Mouse (Mus musculus) G1E (cell line): ENCODE results near the gene Itga11. TPM values are rescaled to one million over a fixed set of nuclear protein-coding genes. Genes with fewer than 3 reads are reported as not detected.

Experiments
- ATAC-seq: 2 replicates; pipeline ENCODE4 v1.8.0; 2016; ENCODE audit warnings: mild to moderate bottlenecking; ENCODE audit not compliant: insufficient number of reproducible peaks, poor library complexity, low FRiP score, severe bottlenecking; ENCODE audit errors: extremely low read depth
- DNase-seq: peaks from one replicate; pipeline ENCODE4 v3.0.0; 2012; ENCODE audit warnings: low spot score
- H3K27me3 ChIP-seq: 2 replicates; pipeline ENCODE4 v1.6.1; 2012; ENCODE audit warnings: mild to moderate bottlenecking, low read length, inconsistent platforms; ENCODE audit not compliant: insufficient read depth
- H3K36me3 ChIP-seq: replicated peaks from 2 replicates; pipeline ENCODE3; 2012; ENCODE audit warnings: mild to moderate bottlenecking, inconsistent platforms
- H3K4me1 ChIP-seq: 2 replicates; pipeline ENCODE4 v1.6.1; 2012; ENCODE audit warnings: low read depth, low read length, inconsistent platforms, mixed read lengths; ENCODE audit not compliant: insufficient read depth
- H3K4me3 ChIP-seq: 2 replicates; pipeline ENCODE4 v1.5.1; 2012; ENCODE audit warnings: low read depth, mild to moderate bottlenecking, inconsistent platforms, low read length, moderate library complexity, mixed read lengths
- H3K9me3 ChIP-seq: replicated peaks from 2 replicates; pipeline ENCODE4 v1.6.1; 2012; ENCODE audit warnings: inconsistent platforms
- CTCF ChIP-seq: IDR thresholded peaks from 2 replicates; pipeline ENCODE4 v1.5.1; 2012; ENCODE audit warnings: low read depth, low read length, inconsistent platforms, mixed read lengths
- GATA1 ChIP-seq: IDR thresholded peaks from 2 replicates; pipeline ENCODE4 v1.6.1; 2012; ENCODE audit warnings: borderline replicate concordance, low read length, inconsistent platforms, mixed read lengths
- GATA2 ChIP-seq: IDR thresholded peaks from 2 replicates; pipeline ENCODE4 v1.6.1; 2012; ENCODE audit warnings: low read depth, low read length, inconsistent platforms, borderline replicate concordance
- POLR2AphosphoS5 ChIP-seq: IDR thresholded peaks from 2 replicates; pipeline ENCODE4 v1.6.1; 2012; ENCODE audit warnings: low read depth, low read length, inconsistent platforms; ENCODE audit not compliant: insufficient replicate concordance
- TAL1 ChIP-seq: conservative IDR thresholded peaks from 2 replicates; pipeline ENCODE4 v1.6.1; 2012; ENCODE audit warnings: low read depth, low read length, inconsistent platforms, mixed read lengths
- polyA plus RNA-seq: library from polyadenylated mRNA; stranded (reverse); fragments of >175 nt; gene quantifications from 2 replicates; pipeline ENCODE4 v1.2.3, GENCODE M21; 2012
- total RNA-seq, 2 experiments: library from RNA; stranded (forward) in 1 of 2; stranded (reverse) in 1 of 2; fragments of 200-1000 nt in 1 of 2; fragments of >200 nt in 1 of 2; fragmentation: Nextera tagmentation in 1 of 2; gene quantifications; 2 replicates each; pipeline ENCODE4 v1.2.3; 2014 to 2017

Itga11 gene
- total and polyA plus RNA-seq, 3 experiments = not detected

GRCm38 (mm10) chr9:62696799-62697198, 19.2 kb downstream of the Itga11 start:
- H3K4me3 ChIP-seq = no peak overlapping the region
- ATAC-seq (no peak), DNase-seq (no peak)
- no peaks in the 10 kb centered on the region for H3K36me3 ChIP-seq
- no peaks in the 10 kb centered on the region; the same call in none of the 2 replicates for H3K27me3 ChIP-seq
- no peak for TF ChIP-seq GATA2
- TF ChIP-seq CTCF = no peak
- no peak for TF ChIP-seq GATA1
- no peak for TF ChIP-seq TAL1
- no peak for TF ChIP-seq POLR2AphosphoS5
- no peaks in the 10 kb centered on the region for H3K4me1 ChIP-seq
- H3K9me3 ChIP-seq = no peaks in the 10 kb centered on the region

- H3K4me3 ChIP-seq = no peak overlapping the region
- H3K9me3 ChIP-seq = no peaks in the 10 kb centered on the region
- no peak for ATAC-seq
- H3K4me1 ChIP-seq = no peaks in the 10 kb centered on the region
- no peaks in the 10 kb centered on the region for H3K36me3 ChIP-seq
- TF ChIP-seq GATA1 (no peak), CTCF (no peak), GATA2 (no peak), TAL1 (no peak), POLR2AphosphoS5 (no peak)
- H3K27me3 ChIP-seq = peaks cover 18% of the 10 kb centered on the region
- DNase-seq = no peak
Measured at GRCm38 (mm10) chr9:62707267-62707666, 29.6 kb downstream of the Itga11 start.

- no peaks in the 10 kb centered on the region for H3K36me3 ChIP-seq
- no peak for DNase-seq
- H3K4me1 ChIP-seq = no peaks in the 10 kb centered on the region
- no peak overlapping the region for H3K4me3 ChIP-seq
- peaks cover 22% of the 10 kb centered on the region for H3K27me3 ChIP-seq
- no peaks in the 10 kb centered on the region for H3K9me3 ChIP-seq
- TF ChIP-seq GATA2 (no peak), TAL1 (no peak), POLR2AphosphoS5 (no peak), GATA1 (no peak), CTCF (no peak)
- no peak for ATAC-seq
Measured at GRCm38 (mm10) chr9:62707870-62708269, 30.2 kb downstream of the Itga11 start.

DNA sequence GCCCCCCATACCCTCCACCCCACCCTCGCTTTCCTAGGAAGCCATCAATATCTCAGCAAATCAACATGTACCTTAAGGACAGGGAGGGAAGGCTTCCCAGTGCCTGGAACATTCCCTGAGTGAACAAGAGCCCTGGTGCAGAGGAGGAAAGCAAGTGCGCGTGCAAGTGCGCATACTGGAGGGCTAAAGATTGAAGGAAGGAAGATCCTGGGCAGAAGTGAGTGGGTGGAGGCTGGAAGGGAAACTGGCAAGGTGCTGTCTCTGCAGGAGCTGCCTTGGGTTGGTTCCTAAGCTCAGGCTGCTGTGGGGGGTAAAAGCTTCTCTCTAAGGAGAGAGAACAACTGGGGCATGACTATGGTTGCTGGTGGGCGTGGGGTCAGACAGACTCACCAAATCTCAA, 32.4 kb downstream of the Itga11 start:
- TF ChIP-seq GATA2 = no peak
- no peak for TF ChIP-seq CTCF
- TF ChIP-seq GATA1 = no peak
- TF ChIP-seq POLR2AphosphoS5 = no peak
- TF ChIP-seq TAL1 = no peak
- Histone ChIP-seq H3K36me3 (no peaks in the 10 kb centered on the region), H3K9me3 (no peaks in the 10 kb centered on the region), H3K27me3 (peaks cover 22% of the 10 kb centered on the region), H3K4me1 (no peaks in the 10 kb centered on the region), H3K4me3 (no peak overlapping the region)
- DNase-seq = no peak
- ATAC-seq = no peak

DNA sequence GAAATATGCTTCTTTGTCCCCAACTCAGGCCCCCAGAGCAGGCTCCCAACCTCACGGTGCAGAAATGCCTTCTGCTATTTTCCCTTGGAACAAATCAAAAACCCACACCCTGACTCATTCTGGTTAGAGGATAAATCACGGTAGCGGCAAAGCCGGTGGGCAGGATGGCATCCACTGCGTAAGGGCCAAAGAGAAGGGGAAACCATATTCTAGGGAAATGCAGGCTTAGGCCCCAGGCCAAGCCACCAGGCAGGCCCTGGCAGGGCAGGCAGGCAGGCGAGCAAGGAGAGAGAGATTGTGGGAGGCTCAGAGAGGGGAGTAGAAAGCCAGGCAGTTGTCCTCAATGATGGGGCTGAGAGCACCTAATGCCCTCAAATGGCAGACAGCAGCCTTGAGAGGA, 34.7 kb downstream of the Itga11 start:
- no peak for ATAC-seq
- Histone ChIP-seq H3K9me3 (no peaks in the 10 kb centered on the region), H3K36me3 (no peaks in the 10 kb centered on the region), H3K4me3 (no peak overlapping the region), H3K27me3 (peaks cover 19% of the 10 kb centered on the region), H3K4me1 (no peaks in the 10 kb centered on the region)
- no peak for DNase-seq
- TF ChIP-seq CTCF (no peak), POLR2AphosphoS5 (no peak), TAL1 (no peak), GATA2 (no peak), GATA1 (no peak)

DNA sequence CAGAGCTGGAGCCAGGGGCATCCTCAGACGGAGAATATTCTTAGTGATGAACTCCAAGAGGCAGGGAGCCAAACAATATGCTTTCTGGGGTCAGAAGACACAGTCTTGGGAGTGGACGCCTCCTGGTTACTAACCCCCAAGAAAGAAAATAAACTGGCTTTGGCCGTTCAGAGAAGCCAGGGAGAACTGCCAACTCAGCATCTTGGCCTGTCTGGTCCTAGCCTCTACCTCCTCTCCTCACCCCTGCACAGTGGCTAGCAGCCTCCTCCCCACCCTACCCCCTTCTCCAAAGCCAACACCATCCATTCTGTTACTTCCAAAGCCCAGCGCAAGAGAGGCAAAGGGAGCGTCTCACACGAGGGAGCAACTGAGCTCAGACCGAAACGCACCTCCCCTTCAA, 35.4 kb downstream of the Itga11 start:
- peaks cover 17% of the 10 kb centered on the region for H3K27me3 ChIP-seq
- TF ChIP-seq GATA1 = no peak
- TF ChIP-seq TAL1 = no peak
- no peak for TF ChIP-seq CTCF
- TF ChIP-seq GATA2 = no peak
- TF ChIP-seq POLR2AphosphoS5 = no peak
- ATAC-seq = no peak

DNA sequence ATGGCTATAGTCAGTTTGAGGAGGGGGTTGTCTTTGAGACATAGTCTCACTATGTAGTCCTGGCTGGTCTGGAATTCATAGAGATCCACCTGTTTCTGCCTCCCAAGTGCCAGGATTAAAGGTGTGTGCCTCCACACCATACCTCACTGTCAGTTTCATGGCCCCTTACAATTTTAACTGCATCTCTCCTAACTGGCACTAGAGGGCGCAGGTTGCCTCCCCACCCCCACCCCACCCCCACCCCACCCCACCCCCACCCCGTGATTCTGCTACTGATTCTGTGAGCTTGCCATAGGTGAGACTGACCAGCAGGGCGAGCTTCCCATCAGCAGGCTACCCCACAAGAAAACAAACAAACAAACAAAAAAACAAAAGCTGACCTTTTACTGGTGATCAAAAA, 36.7 kb downstream of the Itga11 start:
- H3K27me3 ChIP-seq = peaks cover 9% of the 10 kb centered on the region; the same call in 1 of the 2 replicates

More for the DNA sequence above, 35.4 kb downstream of the Itga11 start:
- no peaks in the 10 kb centered on the region for H3K4me1 ChIP-seq
- H3K36me3 ChIP-seq = no peaks in the 10 kb centered on the region
- no peak overlapping the region for H3K4me3 ChIP-seq
- no peak for DNase-seq
- H3K9me3 ChIP-seq = no peaks in the 10 kb centered on the region

More for the DNA sequence above, 36.7 kb downstream of the Itga11 start:
- no peaks in the 10 kb centered on the region for H3K36me3 ChIP-seq
- TF ChIP-seq GATA1 (no peak), POLR2AphosphoS5 (no peak), GATA2 (no peak), TAL1 (no peak), CTCF (no peak)
- H3K9me3 ChIP-seq = no peaks in the 10 kb centered on the region
- no peak for ATAC-seq
- no peak for DNase-seq
- H3K4me1 ChIP-seq = no peaks in the 10 kb centered on the region
- H3K4me3 ChIP-seq = no peak overlapping the region
